8 mouse cellular contexts compared by ENCODE assay signal in the genomic region with DNA sequence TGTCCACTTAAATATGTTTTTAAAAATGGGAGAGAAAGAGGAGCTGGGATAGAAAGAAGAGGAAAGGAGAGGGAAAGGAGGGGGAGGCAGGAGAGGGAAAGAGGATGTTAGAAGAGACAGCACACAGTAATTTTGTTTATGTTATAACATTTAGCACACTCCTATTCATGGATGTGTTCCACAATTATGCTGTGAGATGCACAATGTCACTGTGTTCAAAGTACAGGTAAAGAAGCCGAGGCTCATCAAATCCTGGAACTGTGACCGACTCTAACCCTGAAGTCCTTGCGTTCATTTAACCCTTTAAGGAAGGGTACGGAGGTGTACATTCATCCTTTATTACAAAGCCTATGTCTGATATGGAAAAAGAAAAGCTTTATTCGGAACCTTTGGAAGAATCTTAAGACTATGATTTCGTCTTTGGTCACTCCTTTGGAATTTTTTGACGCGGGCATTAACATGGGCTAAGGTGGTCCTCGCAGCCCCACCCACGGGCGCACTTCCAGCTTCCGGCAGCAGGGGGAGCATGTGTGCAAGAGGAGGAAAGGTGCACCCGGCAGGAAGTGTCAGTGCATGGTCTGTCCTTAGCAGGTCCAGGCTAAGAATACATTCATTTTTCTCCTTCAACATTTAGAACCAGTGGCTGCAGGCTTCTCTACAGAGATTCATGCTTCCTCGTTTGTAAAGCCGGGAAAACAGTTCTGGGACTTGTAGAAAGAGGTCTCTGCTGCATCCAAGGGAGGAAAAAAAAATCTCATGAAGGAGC.
DNase-seq lines count a peak whose midpoint lies in the region; ATAC-seq and TF ChIP-seq lines count a peak whose summit lies in the region.

No protein-coding gene starts in this region.

- no peaks in the 10 kb centered on the region for H3K9me3 ChIP-seq in hindbrain, embryonic 14.5 days (ENCODE audit: control insufficient read depth, low read length)

- no peak for DNase-seq in Patski (ENCODE audit: low read depth, low spot score)
- peak; percentile 90 to 96 for DNase-seq in cerebellum, postnatal 14 days
- DNase-seq in frontal cortex, postnatal 25 days (ENCODE audit: low spot score in 2 of 2), result peak; percentile 66 to 71
- peak; percentile 83 for DNase-seq in hindbrain, embryonic 14.5 days (ENCODE audit: low spot score)
- peak; percentile 34 for DNase-seq in left cerebral cortex, adult 11 months (ENCODE audit: low spot score)
- peak; percentile 82 to 91 for DNase-seq in lung, postnatal 4 days
- DNase-seq in retina, postnatal 7 days (ENCODE audit: low read depth, low spot score), result peak; percentile 52
- peak; percentile 79 for DNase-seq in urinary bladder, adult 2 months (ENCODE audit: low spot score)

- in situ Hi-C loops in Patski (cut with MboI; ENCODE audit: low pct_unique_long_range_greater_than_20kb), result loop anchor here (5.0 to 10.0 kb wide), 4 partner anchors 119 to 459 kb away; a partner anchor contains a TSS

- peak overlapping the region; percentile 42; the same call in 1 of the 2 replicates for H3K9ac ChIP-seq in hindbrain, embryonic 14.5 days

- 4% methylated on average over 15 of the region's 15 CpGs for WGBS in hindbrain, embryonic 14.5 days

- POLR2A ChIA-PET in Patski (lab: Charles Lee), result interaction anchor here (0.5 to 2.4 kb wide), 14 partner anchors 10 to 371 kb away, joined by 3 to 14 read pairs (median 4); no protein-coding TSS in a partner anchor

- H3K4me1 ChIP-seq in hindbrain, embryonic 14.5 days (replicated peaks; ENCODE audit: control insufficient read depth, insufficient read depth, low read length), result 0 out of 2 replicates have a peak, but pooled peaks cover 10% of the 10 kb centered on the region

- peak overlapping the region; percentile 29 for H3K4me3 ChIP-seq in hindbrain, embryonic 14.5 days (replicated peaks; ENCODE audit: low read length)

- no peak for ATAC-seq in Patski
- ATAC-seq in hindbrain, embryonic 14.5 days (ENCODE audit: low FRiP score), result peak; percentile 71; the same call in 1 of the 2 replicates

- no peak overlapping the region for H3K27ac ChIP-seq in hindbrain, embryonic 14.5 days

- peak overlapping the region; percentile 61 for H3K4me2 ChIP-seq in hindbrain, embryonic 14.5 days (replicated peaks)

- peak; percentile 99 for TF ChIP-seq CTCF in Patski (IDR thresholded peaks at IDR 0.05)

- no peaks in the 10 kb centered on the region for H3K27me3 ChIP-seq in Patski
- H3K27me3 ChIP-seq in hindbrain, embryonic 14.5 days (ENCODE audit: control insufficient read depth, insufficient read depth, low read length), result no peaks in the 10 kb centered on the region

- no peaks in the 10 kb centered on the region for H3K36me3 ChIP-seq in hindbrain, embryonic 14.5 days (replicated peaks; ENCODE audit: control insufficient read depth, insufficient read depth)

- CTCF ChIA-PET in Patski (lab: Charles Lee), result interaction anchor here (0.7 to 3.0 kb wide), 20 partner anchors 11 to 369 kb away, joined by 3 to 29 read pairs (median 4); no protein-coding TSS in a partner anchor
